Mouse (Mus musculus) G1E (cell line): ENCODE measurements around the gene Ccp110. TPM values are rescaled to one million over a fixed set of nuclear protein-coding genes. Genes with fewer than 3 reads are reported as not detected.

Experiments used
- ATAC-seq: 2 replicates; pipeline ENCODE4 v1.8.0; 2016; ENCODE audit warnings: mild to moderate bottlenecking; ENCODE audit not compliant: insufficient number of reproducible peaks, poor library complexity, low FRiP score, severe bottlenecking; ENCODE audit errors: extremely low read depth
- DNase-seq: peaks from one replicate; pipeline ENCODE4 v3.0.0; 2012; ENCODE audit warnings: low spot score
- H3K27me3 ChIP-seq: 2 replicates; pipeline ENCODE4 v1.6.1; 2012; ENCODE audit warnings: mild to moderate bottlenecking, low read length, inconsistent platforms; ENCODE audit not compliant: insufficient read depth
- H3K36me3 ChIP-seq: replicated peaks from 2 replicates; pipeline ENCODE3; 2012; ENCODE audit warnings: mild to moderate bottlenecking, inconsistent platforms
- H3K4me1 ChIP-seq: 2 replicates; pipeline ENCODE4 v1.6.1; 2012; ENCODE audit warnings: low read depth, low read length, inconsistent platforms, mixed read lengths; ENCODE audit not compliant: insufficient read depth
- H3K4me3 ChIP-seq: 2 replicates; pipeline ENCODE4 v1.5.1; 2012; ENCODE audit warnings: low read depth, mild to moderate bottlenecking, inconsistent platforms, low read length, moderate library complexity, mixed read lengths
- H3K9me3 ChIP-seq: replicated peaks from 2 replicates; pipeline ENCODE4 v1.6.1; 2012; ENCODE audit warnings: inconsistent platforms
- CTCF ChIP-seq: IDR thresholded peaks from 2 replicates; pipeline ENCODE4 v1.5.1; 2012; ENCODE audit warnings: low read depth, low read length, inconsistent platforms, mixed read lengths
- GATA1 ChIP-seq: IDR thresholded peaks from 2 replicates; pipeline ENCODE4 v1.6.1; 2012; ENCODE audit warnings: borderline replicate concordance, low read length, inconsistent platforms, mixed read lengths
- GATA2 ChIP-seq: IDR thresholded peaks from 2 replicates; pipeline ENCODE4 v1.6.1; 2012; ENCODE audit warnings: low read depth, low read length, inconsistent platforms, borderline replicate concordance
- POLR2AphosphoS5 ChIP-seq: IDR thresholded peaks from 2 replicates; pipeline ENCODE4 v1.6.1; 2012; ENCODE audit warnings: low read depth, low read length, inconsistent platforms; ENCODE audit not compliant: insufficient replicate concordance
- TAL1 ChIP-seq: conservative IDR thresholded peaks from 2 replicates; pipeline ENCODE4 v1.6.1; 2012; ENCODE audit warnings: low read depth, low read length, inconsistent platforms, mixed read lengths
- polyA plus RNA-seq: library from polyadenylated mRNA; stranded (reverse); fragments of >175 nt; gene quantifications from 2 replicates; pipeline ENCODE4 v1.2.3, GENCODE M21; 2012
- total RNA-seq, 2 experiments: library from RNA; stranded (forward) in 1 of 2; stranded (reverse) in 1 of 2; fragments of 200-1000 nt in 1 of 2; fragments of >200 nt in 1 of 2; fragmentation: Nextera tagmentation in 1 of 2; gene quantifications; 2 replicates each; pipeline ENCODE4 v1.2.3; 2014 to 2017

Gene Ccp110
- total and polyA plus RNA-seq, 3 experiments = 0.91 to 25.5 (median 22.7) TPM

GRCm38 (mm10) chr7:118786091-118786490 is 73.7 kb downstream of the Ccp110 start:
- no peak for DNase-seq
- no peak for ATAC-seq
- no peaks in the 10 kb centered on the region for H3K4me1 ChIP-seq
- no peak for TF ChIP-seq CTCF
- TF ChIP-seq POLR2AphosphoS5 = no peak
- no peak for TF ChIP-seq GATA2
- TF ChIP-seq GATA1 = no peak
- TF ChIP-seq TAL1 = no peak
- no peaks in the 10 kb centered on the region for H3K27me3 ChIP-seq
- no peak overlapping the region for H3K4me3 ChIP-seq
- H3K9me3 ChIP-seq = no peaks in the 10 kb centered on the region
- H3K36me3 ChIP-seq = peaks cover 80% of the 10 kb centered on the region

Other genes starting within 250 kb of the Ccp110 start
- not detected in 2 replicates for gene Itpripl2, start 220.6 kb upstream of the Ccp110 start, total RNA-seq (2014; fragmentation: Nextera tagmentation)
- gene Itpripl2, start 220.6 kb upstream of the Ccp110 start, total RNA-seq (2017) = under 0.01 and 0.11 TPM in 2 replicates
- gene Itpripl2, start 220.6 kb upstream of the Ccp110 start, polyA plus RNA-seq = not detected in 2 replicates
- 10.4 and 12.9 TPM in 2 replicates for gene Coq7, start 179.2 kb upstream of the Ccp110 start, total RNA-seq (2014; fragmentation: Nextera tagmentation)
- gene Coq7, start 179.2 kb upstream of the Ccp110 start, total RNA-seq (2017) = 29.4 and 32.3 TPM in 2 replicates
- 27.5 and 30.4 TPM in 2 replicates for gene Coq7, start 179.2 kb upstream of the Ccp110 start, polyA plus RNA-seq
- not detected in 2 replicates for gene Tmc7, start 127.8 kb upstream of the Ccp110 start, total RNA-seq (2014; fragmentation: Nextera tagmentation)
- gene Tmc7, start 127.8 kb upstream of the Ccp110 start, total RNA-seq (2017) = not detected in 2 replicates
- not detected in 2 replicates for gene Tmc7, start 127.8 kb upstream of the Ccp110 start, polyA plus RNA-seq
- not detected in 2 replicates for gene Tmc5, start 115.3 kb upstream of the Ccp110 start, total RNA-seq (2014; fragmentation: Nextera tagmentation)
- 0.11 TPM in 1 of 2 replicates, not detected in the other for gene Tmc5, start 115.3 kb upstream of the Ccp110 start, total RNA-seq (2017)
- gene Tmc5, start 115.3 kb upstream of the Ccp110 start, polyA plus RNA-seq = not detected in 2 replicates
- gene Gde1, start 6.8 kb upstream of the Ccp110 start, total RNA-seq (2014; fragmentation: Nextera tagmentation) = 31.2 and 51.1 TPM in 2 replicates
- gene Gde1, start 6.8 kb upstream of the Ccp110 start, total RNA-seq (2017) = 42.0 and 43.1 TPM in 2 replicates
- 19.8 and 23.1 TPM in 2 replicates for gene Gde1, start 6.8 kb upstream of the Ccp110 start, polyA plus RNA-seq
- gene Vps35l, start 27.7 kb downstream of the Ccp110 start, total RNA-seq (2014; fragmentation: Nextera tagmentation) = 47.6 and 76.5 TPM in 2 replicates
- gene Vps35l, start 27.7 kb downstream of the Ccp110 start, total RNA-seq (2017) = 75.6 and 77.1 TPM in 2 replicates
- 10.4 and 30.1 TPM in 2 replicates for gene Vps35l, start 27.7 kb downstream of the Ccp110 start, polyA plus RNA-seq
- gene Iqck, start 143.2 kb downstream of the Ccp110 start, total RNA-seq (2014; fragmentation: Nextera tagmentation) = 1.7 TPM in 1 of 2 replicates, not detected in the other
- gene Iqck, start 143.2 kb downstream of the Ccp110 start, total RNA-seq (2017) = 0.93 and 1.3 TPM in 2 replicates
- 0.16 and 0.26 TPM in 2 replicates for gene Iqck, start 143.2 kb downstream of the Ccp110 start, polyA plus RNA-seq
- 21.0 and 23.2 TPM in 2 replicates for gene Knop1, start 143.7 kb downstream of the Ccp110 start, total RNA-seq (2014; fragmentation: Nextera tagmentation)
- gene Knop1, start 143.7 kb downstream of the Ccp110 start, total RNA-seq (2017) = 29.6 and 39.1 TPM in 2 replicates
- gene Knop1, start 143.7 kb downstream of the Ccp110 start, polyA plus RNA-seq = 9.0 and 11.2 TPM in 2 replicates